Mouse (Mus musculus) lung, embryonic 16.5 days (tissue): ENCODE measurements around the gene Tmem181a. TPM values are rescaled to one million over a fixed set of nuclear protein-coding genes. Genes with fewer than 3 reads are reported as not detected.
"Not testable (repeated sequence)": the region's sequence is repeated elsewhere in the genome, so short reads cannot be mapped to it uniquely, and the experiment has no call there.

Experiments used
- ATAC-seq: fragments of 200-750 bp; cut with Nextera tagmentation; 2 replicates; pipeline ENCODE4 v1.8.0; 2017; ENCODE audit warnings: low read depth, mild to moderate bottlenecking, moderate library complexity
- H3K27ac ChIP-seq: fragments of 300-500 bp; sonication (generic); 2 replicates; pipeline ENCODE4 v1.5.1; 2014; ENCODE audit warnings: mild to moderate bottlenecking, control low read depth, low read length
- H3K27me3 ChIP-seq: fragments of 300-500 bp; sonication (generic); 2 replicates; pipeline ENCODE4 v1.6.1; 2014; ENCODE audit warnings: low read depth, low read length, mixed read lengths; ENCODE audit not compliant: control insufficient read depth, insufficient read depth
- H3K36me3 ChIP-seq: fragments of 300-500 bp; sonication (generic); 2 replicates; pipeline ENCODE4 v1.6.1; 2014; ENCODE audit warnings: low read length; ENCODE audit not compliant: control insufficient read depth, insufficient read depth
- H3K4me1 ChIP-seq: fragments of 300-500 bp; sonication (generic); replicated peaks from 2 replicates; pipeline ENCODE4 v1.6.1; 2014; ENCODE audit warnings: low read length, mixed read lengths; ENCODE audit not compliant: control insufficient read depth, insufficient read depth
- H3K4me2 ChIP-seq: fragments of 300-500 bp; sonication (generic); 2 replicates; pipeline ENCODE4 v1.6.1; 2014; ENCODE audit warnings: low read depth, low read length, control low read depth
- H3K4me3 ChIP-seq: fragments of 300-500 bp; sonication (generic); 2 replicates; pipeline ENCODE4 v1.5.1; 2014; ENCODE audit warnings: mild to moderate bottlenecking, low read length, control low read depth
- H3K9ac ChIP-seq: fragments of 300-500 bp; sonication (generic); 2 replicates; pipeline ENCODE4 v1.6.1; 2014; ENCODE audit warnings: low read length, control low read depth
- H3K9me3 ChIP-seq: fragments of 300-500 bp; sonication (generic); 2 replicates; pipeline ENCODE4 v1.6.1; 2016; ENCODE audit warnings: low read length; ENCODE audit not compliant: control insufficient read depth
- WGBS: fragments of 180-500 bp; shearing (Covaris S2); extraction: QIAGEN DNeasy Blood & Tissue Kit; methylation state at CpG from one replicate; pipeline ENCODE4 v1.1.7; 2014; 5-methylcytosine and 5-hydroxymethylcytosine counted together
- polyA plus RNA-seq: library from polyadenylated mRNA; unstranded; fragments of >200 nt; fragmentation: Nextera tagmentation; extraction: Ambion mirVana; gene quantifications from 2 replicates; pipeline ENCODE4 v1.2.1, GENCODE M21; 2015

The Tmem181a gene
- polyA plus RNA-seq, 1 experiment from 2014 or later, result 20.6 TPM

DNA sequence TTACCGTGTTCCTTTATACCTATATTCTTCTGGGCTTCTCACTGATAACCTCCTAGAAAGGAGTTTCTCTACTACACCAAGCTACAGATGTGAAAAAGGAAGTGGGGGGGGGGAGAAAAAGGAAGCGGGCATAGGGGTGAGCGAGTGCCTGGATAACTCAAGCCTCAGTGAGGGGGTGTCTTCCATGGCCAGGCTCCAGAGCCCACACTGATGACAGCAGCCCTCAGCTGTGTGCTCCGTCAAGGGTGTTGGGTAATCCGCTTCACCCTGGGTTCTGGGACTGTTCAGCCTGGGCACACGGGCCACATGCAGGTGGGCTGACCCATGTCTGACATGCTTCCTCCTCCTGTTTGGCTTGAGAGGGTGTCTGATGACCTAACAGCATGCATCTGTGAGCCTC, 15.3 kb downstream of the Tmem181a start:
- H3K27me3 ChIP-seq, H3K27ac ChIP-seq, H3K4me2 ChIP-seq, H3K9ac ChIP-seq, H3K36me3 ChIP-seq, H3K4me3 ChIP-seq, H3K4me1 ChIP-seq, H3K9me3 ChIP-seq, ATAC-seq: not testable (repeated sequence)
- WGBS, result 69% methylated on average over 6 of the region's 6 CpGs

DNA sequence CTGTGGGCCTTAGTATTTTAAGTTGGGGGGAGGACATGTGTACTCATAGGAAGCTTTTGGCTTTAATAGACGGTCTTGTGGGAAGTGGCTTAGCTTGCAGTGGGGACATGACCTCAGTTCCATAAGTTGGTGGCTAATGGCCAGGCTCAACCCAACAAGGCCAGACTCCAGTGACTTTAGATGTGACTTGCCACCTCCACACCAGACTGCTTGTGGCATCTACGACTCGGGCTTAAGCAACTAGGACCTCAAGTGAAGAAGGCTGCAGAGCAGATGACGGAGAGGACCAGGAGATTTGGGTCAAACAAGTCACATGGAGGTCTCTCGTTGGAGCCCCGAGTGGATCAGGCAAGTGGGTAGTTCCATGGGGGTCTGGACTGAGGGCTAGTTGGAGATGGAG, 18.0 kb downstream of the Tmem181a start:
- not testable (repeated sequence) for H3K27ac ChIP-seq, H3K4me2 ChIP-seq, H3K36me3 ChIP-seq, H3K9me3 ChIP-seq, ATAC-seq, H3K4me3 ChIP-seq, H3K27me3 ChIP-seq, H3K9ac ChIP-seq, H3K4me1 ChIP-seq
- 91% methylated on average over 4 of the region's 6 CpGs for WGBS

DNA sequence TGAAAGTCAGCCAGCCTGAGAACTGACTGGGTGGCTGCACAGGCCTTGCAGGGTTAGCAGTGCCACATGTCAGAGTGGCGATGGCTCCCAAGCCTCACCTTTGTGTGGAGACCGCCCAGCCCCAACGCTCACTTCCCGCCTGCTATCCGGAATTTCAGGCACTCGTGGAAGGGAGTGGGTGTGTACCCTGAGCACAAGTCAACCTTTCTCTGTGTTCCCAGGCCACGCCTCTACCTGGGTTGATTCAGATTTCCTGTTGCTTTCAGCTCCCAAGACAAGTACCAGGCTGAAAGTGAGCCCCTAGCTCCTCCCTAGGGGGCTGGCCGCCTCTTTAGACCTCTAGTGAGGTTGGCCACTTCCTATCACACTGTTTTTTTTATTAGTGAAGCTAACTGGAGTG, 22.5 kb downstream of the Tmem181a start:
- not testable (repeated sequence) for H3K27ac ChIP-seq, H3K9me3 ChIP-seq, H3K9ac ChIP-seq, H3K4me3 ChIP-seq, H3K36me3 ChIP-seq, H3K4me1 ChIP-seq, H3K27me3 ChIP-seq, H3K4me2 ChIP-seq
- peak; percentile 95 for ATAC-seq
- WGBS, result 46% methylated on average over 8 of the region's 8 CpGs

DNA sequence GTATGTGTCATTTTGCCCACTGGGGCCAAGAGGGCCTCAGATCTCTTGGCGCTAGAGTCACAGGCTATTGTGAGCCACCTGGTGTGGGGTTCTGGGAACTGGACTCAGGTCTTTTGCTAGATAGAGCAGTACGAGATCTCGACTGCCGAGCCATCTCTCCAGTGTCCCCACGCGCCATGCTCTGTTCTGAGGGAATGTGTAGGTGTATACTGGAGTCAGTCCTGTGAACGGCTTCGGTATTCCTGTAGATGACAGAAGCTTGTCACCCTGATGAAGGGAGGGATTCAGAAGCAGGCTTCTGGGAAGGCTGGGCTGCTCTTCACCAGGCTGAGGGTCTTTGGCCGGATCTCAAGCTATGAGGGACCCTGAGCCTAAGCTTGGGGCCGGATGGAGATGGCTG, 23.1 kb downstream of the Tmem181a start:
- not testable (repeated sequence) for H3K27ac ChIP-seq, H3K27me3 ChIP-seq, H3K4me3 ChIP-seq, H3K9me3 ChIP-seq, H3K4me1 ChIP-seq, H3K9ac ChIP-seq, H3K4me2 ChIP-seq, H3K36me3 ChIP-seq
- 0 out of 2 replicates have a peak, but pooled peaks have one; percentile 6 for ATAC-seq
- WGBS, result 81% methylated on average over 8 of the region's 10 CpGs

DNA sequence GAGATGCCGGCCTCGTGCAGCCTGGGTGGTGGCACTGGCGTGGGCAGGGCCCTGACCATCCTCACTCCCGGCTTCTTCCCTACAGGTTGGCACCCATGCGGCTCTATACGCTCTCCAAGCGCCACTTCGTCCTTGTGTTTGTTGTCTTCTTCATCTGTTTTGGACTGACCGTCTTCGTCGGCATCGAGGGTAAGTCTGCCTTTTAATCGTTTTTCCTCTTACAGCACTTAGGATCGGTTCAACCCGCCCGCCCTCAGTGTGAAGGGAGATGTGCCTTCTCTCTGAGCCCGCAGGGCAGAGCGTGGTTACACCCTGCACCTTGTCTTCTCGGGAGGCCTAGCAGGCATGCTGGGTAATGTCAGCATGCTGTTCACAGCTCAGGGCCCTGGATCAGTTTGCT, 23.9 kb downstream of the Tmem181a start:
- not testable (repeated sequence) for H3K27ac ChIP-seq, H3K4me2 ChIP-seq, H3K27me3 ChIP-seq, H3K4me3 ChIP-seq, H3K9ac ChIP-seq, H3K9me3 ChIP-seq, H3K4me1 ChIP-seq, H3K36me3 ChIP-seq, ATAC-seq
- 93% methylated on average over 15 of the region's 19 CpGs for WGBS

DNA sequence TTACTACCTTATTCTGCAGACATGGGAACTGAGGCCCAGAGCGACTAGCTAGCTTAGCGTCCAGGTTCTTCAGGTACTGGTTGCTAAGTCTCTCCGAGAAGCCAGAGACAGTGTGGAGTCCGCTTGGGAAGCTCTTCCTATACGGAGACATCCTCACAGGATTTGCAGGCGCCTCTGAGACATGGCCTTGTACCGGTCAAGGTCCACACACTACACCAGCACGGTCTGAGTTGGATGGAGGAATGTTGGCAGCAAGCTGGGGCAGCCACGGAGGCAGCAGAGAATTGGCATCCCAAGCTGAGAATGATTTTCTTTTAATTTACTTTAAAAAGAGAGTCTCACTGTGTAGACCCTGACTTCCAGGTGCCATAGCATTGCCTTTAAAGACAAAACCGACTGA, 26.5 kb downstream of the Tmem181a start:
- WGBS, result 95% methylated on average over 7 of the region's 10 CpGs
- H3K4me2 ChIP-seq, ATAC-seq, H3K27me3 ChIP-seq, H3K4me3 ChIP-seq, H3K4me1 ChIP-seq, H3K9me3 ChIP-seq, H3K36me3 ChIP-seq, H3K27ac ChIP-seq, H3K9ac ChIP-seq: not testable (repeated sequence)

DNA sequence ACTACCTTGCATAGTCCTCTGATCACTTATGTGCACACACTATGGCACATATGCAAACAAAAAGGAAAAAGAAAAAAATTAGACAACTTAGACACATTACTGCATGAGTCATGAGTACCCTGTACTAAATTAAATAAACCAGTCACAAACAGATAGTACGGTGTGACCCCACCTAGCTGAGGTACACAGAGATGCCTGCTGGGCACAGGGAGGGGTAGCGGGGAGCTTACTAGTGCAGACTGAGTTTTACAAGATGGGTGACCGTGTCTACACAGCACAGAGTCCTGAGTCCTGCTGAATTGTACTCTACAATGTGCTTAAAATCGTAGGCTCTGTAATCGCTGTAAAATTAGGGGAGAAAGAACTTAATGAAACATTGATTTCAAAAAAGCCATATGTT, 29.5 kb downstream of the Tmem181a start:
- not testable (repeated sequence) for H3K9ac ChIP-seq, H3K4me1 ChIP-seq, H3K4me3 ChIP-seq, H3K27ac ChIP-seq, H3K4me2 ChIP-seq, H3K27me3 ChIP-seq, H3K9me3 ChIP-seq, ATAC-seq, H3K36me3 ChIP-seq
- WGBS, result 89% methylated on average over 5 of the region's 5 CpGs

DNA sequence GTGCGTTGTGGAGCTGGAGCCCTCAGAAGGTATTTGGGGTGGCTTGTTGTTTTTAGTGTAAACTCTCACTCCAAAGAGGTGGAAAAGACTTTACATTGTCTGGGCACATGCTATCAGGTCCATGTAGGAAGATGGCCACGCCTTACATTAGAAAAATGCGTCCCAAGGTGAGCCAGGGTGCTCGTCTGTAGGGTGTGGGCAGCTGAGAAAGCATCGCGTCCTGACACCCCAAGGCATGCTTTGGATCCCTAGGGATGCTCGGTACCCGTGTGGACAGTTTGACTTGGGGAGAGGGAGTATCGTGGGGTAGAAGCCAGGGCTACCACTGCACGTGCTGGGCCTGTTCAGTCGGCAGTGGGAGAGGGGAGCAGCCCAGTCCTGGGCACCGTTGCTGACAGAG, 32.4 kb downstream of the Tmem181a start:
- not testable (repeated sequence) for H3K4me1 ChIP-seq, H3K36me3 ChIP-seq, H3K9ac ChIP-seq, ATAC-seq, H3K9me3 ChIP-seq, H3K4me3 ChIP-seq, H3K27ac ChIP-seq, H3K27me3 ChIP-seq, H3K4me2 ChIP-seq
- 94% methylated on average over 9 of the region's 12 CpGs for WGBS

DNA sequence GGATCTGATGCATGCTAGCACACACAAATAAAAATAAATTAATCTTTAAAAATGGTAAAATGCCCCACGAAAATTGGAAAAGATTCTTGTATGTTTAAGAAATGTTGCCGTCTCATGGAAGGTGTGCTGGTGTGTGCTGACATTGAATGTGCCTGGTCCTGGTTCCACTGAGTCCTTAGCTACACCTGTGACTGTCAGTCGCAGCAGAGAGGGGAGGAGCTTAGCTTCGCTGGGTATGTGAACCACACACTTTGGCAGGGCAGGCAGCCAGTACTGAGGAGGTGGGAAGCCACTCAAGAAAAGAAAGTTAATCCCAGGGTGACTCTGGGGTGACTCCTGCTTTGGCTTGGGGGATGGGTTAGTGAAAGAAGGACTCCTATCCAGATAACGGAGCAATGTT, 37.2 kb downstream of the Tmem181a start:
- H3K27me3 ChIP-seq, H3K27ac ChIP-seq, H3K4me3 ChIP-seq, H3K9me3 ChIP-seq, H3K4me1 ChIP-seq, H3K9ac ChIP-seq, H3K4me2 ChIP-seq, H3K36me3 ChIP-seq: not testable (repeated sequence)
- WGBS, result no CpG with 5 or more reads among the region's 5 CpGs
- ATAC-seq, result peak; percentile 71

DNA sequence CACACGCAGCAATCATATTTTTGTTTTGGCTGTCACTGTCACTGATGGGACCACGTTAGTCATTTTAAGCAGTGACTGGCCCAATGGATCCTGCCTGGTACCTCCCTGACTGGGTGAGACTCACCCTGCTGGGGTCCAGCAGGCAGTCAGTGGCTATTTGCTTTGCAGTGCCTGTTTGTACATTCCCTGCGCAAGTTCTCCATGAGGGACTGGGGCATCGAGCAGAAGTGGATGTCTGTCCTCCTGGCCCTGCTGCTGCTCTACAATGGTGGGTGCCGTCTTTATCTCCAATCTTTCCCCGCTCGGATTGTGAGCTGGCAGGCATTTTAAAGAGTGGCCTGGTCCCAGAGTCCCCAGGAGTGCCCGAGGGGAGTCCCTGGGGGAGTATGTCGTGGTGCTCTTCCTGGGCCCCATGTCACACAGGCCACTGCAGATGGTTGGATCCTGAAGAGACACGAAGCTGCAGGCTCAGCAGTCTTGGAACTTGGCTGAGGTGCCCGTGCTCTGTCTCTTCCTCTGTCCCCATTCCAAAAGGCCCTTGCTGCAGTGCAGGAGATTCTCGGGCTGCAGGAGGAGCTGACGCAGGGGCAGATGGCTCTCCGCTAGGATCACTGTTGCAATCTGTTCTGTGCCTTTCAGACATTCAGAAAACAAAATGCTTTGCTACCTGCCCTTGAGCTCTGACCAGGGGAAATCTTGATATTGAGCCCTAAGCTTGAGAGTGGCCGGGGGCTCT, 40.6 kb downstream of the Tmem181a start:
- 82% methylated on average over 9 of the region's 15 CpGs for WGBS
- not testable (repeated sequence) for H3K4me1 ChIP-seq, H3K9ac ChIP-seq, H3K36me3 ChIP-seq, H3K27me3 ChIP-seq, H3K4me3 ChIP-seq, H3K9me3 ChIP-seq, H3K27ac ChIP-seq, H3K4me2 ChIP-seq, ATAC-seq
